Mouse (Mus musculus): ENCODE data around the gene Psmb11. TPM values are rescaled to one million over a fixed set of nuclear protein-coding genes. Genes with fewer than 3 reads are reported as not detected.

The Psmb11 gene
- polyA plus RNA-seq, 1 experiment from 2014 or later, result not detected

DNA sequence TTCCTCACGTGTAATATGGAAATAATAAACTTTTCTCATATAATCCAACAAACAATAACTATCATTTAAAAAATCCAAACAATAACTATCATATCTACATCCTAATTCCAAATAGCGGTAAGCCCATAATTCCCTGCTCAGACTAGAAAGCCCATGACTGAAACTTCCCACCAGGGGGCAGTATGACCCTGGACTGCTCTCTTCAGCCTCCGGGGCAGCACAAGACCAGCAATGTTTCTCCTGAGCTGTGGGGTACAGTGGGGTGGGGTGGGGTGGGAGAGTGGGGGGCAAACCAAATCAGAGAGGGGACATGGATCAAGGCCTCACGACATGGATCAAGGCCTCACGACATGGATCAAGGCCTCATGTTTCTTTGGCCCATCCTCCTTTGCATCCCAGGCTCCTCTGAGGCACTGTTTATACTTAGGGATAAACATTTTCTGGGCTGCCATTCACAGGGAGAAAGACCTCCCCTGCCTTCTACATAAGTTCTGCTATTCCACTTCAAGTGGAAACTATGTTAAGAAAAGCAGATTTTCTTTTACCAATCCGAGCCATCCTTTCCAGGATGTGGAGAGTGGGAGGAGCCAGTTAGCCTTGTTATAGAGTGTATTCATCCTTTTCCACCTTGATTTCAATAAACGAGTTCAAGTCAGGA is 37.4 kb upstream of the Psmb11 start:
- WGBS, result 28% methylated on average over 7 of the region's 7 CpGs
- H3K36me3 ChIP-seq (ENCODE audit: control insufficient read depth, insufficient read depth), result peaks cover 3% of the 10 kb centered on the region; the same call in 1 of the 2 replicates
- no peak overlapping the region for H3K4me2 ChIP-seq (replicated peaks; ENCODE audit: low read depth)
- H3K4me1 ChIP-seq (replicated peaks; ENCODE audit: control insufficient read depth, insufficient read depth, low read length), result no peaks in the 10 kb centered on the region
- H3K27ac ChIP-seq (ENCODE audit: low read depth, low read length), result peak overlapping the region; percentile 41; the same call in 1 of the 2 replicates
- peak; percentile 84 for TF ChIP-seq CTCF (IDR thresholded peaks at IDR 0.05; ENCODE audit: low read depth)
- no peaks in the 10 kb centered on the region for H3K9me3 ChIP-seq (ENCODE audit: control insufficient read depth)
- H3K4me3 ChIP-seq (ENCODE audit: low read depth, low read length), result no peak overlapping the region
- ATAC-seq, result peak; percentile 17; the same call in 1 of the 2 replicates
- no peak overlapping the region for H3K9ac ChIP-seq (ENCODE audit: low read depth, low read length)
- no peaks in the 10 kb centered on the region for H3K27me3 ChIP-seq (replicated peaks; ENCODE audit: control insufficient read depth, insufficient read depth, low read length)

DNA sequence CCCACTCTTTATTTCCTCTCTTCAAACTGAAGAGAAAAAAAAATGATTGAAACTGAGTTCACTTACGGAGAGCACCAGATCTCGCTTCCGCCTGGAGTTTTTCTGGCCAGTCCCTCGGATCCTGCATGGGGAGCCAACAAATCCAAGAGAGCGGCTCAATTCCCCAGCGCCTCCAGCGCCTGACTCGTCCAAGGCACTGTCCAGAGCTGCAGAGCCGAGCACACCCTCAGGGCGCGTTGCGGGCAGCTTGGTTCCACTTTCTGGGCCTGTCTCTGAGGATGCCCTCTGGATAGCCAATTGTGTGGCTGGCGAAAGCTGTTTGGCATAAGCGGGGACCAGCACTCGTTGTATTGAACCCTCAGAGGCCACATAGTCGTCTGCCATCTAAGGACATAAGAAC is 30.2 kb upstream of the Psmb11 start:
- 92% methylated on average over 16 of the region's 16 CpGs for WGBS
- ATAC-seq, result no peak
- H3K4me3 ChIP-seq (ENCODE audit: low read depth, low read length), result no peak overlapping the region

DNA sequence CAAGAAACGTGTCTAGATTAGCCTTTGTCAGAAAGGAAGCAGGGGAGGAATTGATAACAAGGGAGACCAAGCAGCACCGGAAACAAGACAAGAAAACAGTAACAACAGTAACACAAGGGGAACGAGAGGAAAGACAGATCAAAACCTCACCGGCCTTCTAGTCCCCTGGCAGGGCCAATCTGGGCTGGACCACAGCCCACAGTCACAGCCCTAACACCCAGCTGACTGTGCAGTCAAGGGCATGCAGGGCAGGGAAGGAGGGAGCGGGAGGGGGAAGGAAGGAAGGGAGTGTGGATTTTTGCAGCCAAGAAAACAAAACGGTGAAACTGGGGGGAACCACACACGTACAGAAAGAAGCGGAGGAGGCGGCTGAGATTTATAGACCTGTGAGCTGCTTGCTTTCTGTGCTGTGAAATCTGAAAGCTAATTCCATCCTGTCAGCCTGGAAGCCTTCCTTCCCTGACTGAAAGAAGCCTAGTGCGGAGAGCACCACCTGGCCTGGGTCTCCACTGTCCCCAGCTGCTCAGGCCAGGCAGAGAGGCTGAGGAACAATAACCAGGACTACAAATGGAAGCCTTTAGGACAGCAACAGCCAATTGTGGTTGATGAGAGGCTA is 28.8 kb upstream of the Psmb11 start:
- Histone ChIP-seq H3K9ac (ENCODE audit: low read depth, low read length) (no peak overlapping the region), H3K27me3 (replicated peaks; ENCODE audit: control insufficient read depth, insufficient read depth, low read length) (no peaks in the 10 kb centered on the region), H3K4me3 (ENCODE audit: low read depth, low read length) (no peak overlapping the region), H3K4me1 (replicated peaks; ENCODE audit: control insufficient read depth, insufficient read depth, low read length) (no peaks in the 10 kb centered on the region), H3K27ac (ENCODE audit: low read depth, low read length) (no peak overlapping the region), H3K4me2 (replicated peaks; ENCODE audit: low read depth) (no peak overlapping the region), H3K36me3 (ENCODE audit: control insufficient read depth, insufficient read depth) (peaks cover 20% of the 10 kb centered on the region), H3K9me3 (ENCODE audit: control insufficient read depth) (no peaks in the 10 kb centered on the region)
- no peak for TF ChIP-seq CTCF (IDR thresholded peaks at IDR 0.05; ENCODE audit: low read depth)
- ATAC-seq, result no peak
- 61% methylated on average over 10 of the region's 10 CpGs for WGBS

More for the DNA sequence above, 30.2 kb upstream of the Psmb11 start:
- H3K4me2 ChIP-seq (replicated peaks; ENCODE audit: low read depth), result no peak overlapping the region
- no peak overlapping the region for H3K9ac ChIP-seq (ENCODE audit: low read depth, low read length)
- H3K27ac ChIP-seq (ENCODE audit: low read depth, low read length), result no peak overlapping the region
- no peaks in the 10 kb centered on the region for H3K27me3 ChIP-seq (replicated peaks; ENCODE audit: control insufficient read depth, insufficient read depth, low read length)
- TF ChIP-seq CTCF (IDR thresholded peaks at IDR 0.05; ENCODE audit: low read depth), result no peak
- no peaks in the 10 kb centered on the region for H3K4me1 ChIP-seq (replicated peaks; ENCODE audit: control insufficient read depth, insufficient read depth, low read length)
- H3K36me3 ChIP-seq (ENCODE audit: control insufficient read depth, insufficient read depth), result peaks cover 17% of the 10 kb centered on the region
- no peaks in the 10 kb centered on the region for H3K9me3 ChIP-seq (ENCODE audit: control insufficient read depth)

DNA sequence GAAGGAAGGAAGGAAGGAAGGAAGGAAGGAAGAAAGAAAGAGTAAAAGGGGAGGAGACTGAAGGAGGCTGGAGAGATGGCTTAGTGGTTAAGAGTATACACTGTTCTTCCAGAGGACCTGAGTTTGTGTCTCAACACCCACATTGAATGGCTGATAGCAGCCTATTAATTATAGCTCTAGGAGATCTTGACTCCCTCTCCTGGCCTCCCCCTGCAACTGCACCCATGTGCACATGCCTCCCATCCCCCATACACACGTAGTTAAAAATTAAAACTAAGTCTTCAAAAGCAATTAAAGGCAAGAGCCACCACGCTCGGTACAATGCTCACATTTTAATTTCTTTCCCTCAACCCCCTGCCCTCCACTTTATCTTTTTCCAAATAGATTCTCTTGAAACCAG is 27.2 kb upstream of the Psmb11 start:
- no peaks in the 10 kb centered on the region for H3K9me3 ChIP-seq (ENCODE audit: control insufficient read depth)
- ATAC-seq, result no peak
- WGBS, result 89% methylated on average over 3 of the region's 3 CpGs
- H3K36me3 ChIP-seq (ENCODE audit: control insufficient read depth, insufficient read depth), result peaks cover 20% of the 10 kb centered on the region
- H3K27me3 ChIP-seq (replicated peaks; ENCODE audit: control insufficient read depth, insufficient read depth, low read length), result no peaks in the 10 kb centered on the region
- H3K27ac ChIP-seq (ENCODE audit: low read depth, low read length), result no peak overlapping the region
- H3K4me1 ChIP-seq (replicated peaks; ENCODE audit: control insufficient read depth, insufficient read depth, low read length), result no peaks in the 10 kb centered on the region
- TF ChIP-seq CTCF (IDR thresholded peaks at IDR 0.05; ENCODE audit: low read depth), result peak; percentile 46
- no peak overlapping the region for H3K9ac ChIP-seq (ENCODE audit: low read depth, low read length)
- H3K4me3 ChIP-seq (ENCODE audit: low read depth, low read length), result no peak overlapping the region
- H3K4me2 ChIP-seq (replicated peaks; ENCODE audit: low read depth), result no peak overlapping the region

DNA sequence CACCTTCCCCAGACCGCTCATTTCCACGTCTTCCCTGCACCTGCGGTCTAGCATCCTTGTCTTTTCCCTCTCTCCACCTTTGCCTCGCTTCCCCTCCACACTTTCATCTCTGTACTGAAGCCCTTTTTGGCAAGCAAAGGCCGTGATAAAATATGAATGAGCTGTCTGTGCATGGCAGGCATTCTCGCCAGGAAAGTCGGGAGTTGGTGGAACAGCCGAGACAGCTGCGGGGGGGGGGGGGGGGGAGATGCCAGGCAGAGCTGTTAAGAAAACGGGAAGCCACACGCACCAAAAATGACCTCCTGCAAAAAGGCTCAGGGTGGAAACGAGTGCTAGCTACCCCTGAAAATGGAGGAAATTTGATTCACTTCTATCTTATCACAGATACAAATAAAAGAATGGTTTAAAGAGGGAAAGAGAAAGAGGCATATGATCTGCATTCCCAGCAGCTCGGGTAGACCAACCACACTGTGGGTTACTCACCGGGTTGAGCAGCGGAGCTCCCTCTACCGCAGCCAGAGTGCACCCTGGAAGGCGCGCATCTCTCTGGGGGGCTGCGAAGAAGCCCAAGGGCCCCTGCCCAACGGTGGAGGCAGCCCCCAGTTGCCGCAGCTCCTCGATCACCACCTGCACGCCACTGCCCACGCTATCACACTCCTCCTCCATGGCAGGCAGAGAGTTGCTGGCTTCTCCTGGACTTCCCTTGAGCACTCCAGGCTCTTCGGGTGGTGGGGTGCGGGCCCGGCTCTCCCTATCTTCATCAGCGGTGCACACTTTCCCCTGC is 26.4 kb upstream of the Psmb11 start:
- H3K4me1 ChIP-seq (replicated peaks; ENCODE audit: control insufficient read depth, insufficient read depth, low read length), result no peaks in the 10 kb centered on the region
- H3K4me2 ChIP-seq (replicated peaks; ENCODE audit: low read depth), result no peak overlapping the region
- ATAC-seq, result no peak
- H3K36me3 ChIP-seq (ENCODE audit: control insufficient read depth, insufficient read depth), result peaks cover 20% of the 10 kb centered on the region
- no peaks in the 10 kb centered on the region for H3K27me3 ChIP-seq (replicated peaks; ENCODE audit: control insufficient read depth, insufficient read depth, low read length)
- no peak overlapping the region for H3K9ac ChIP-seq (ENCODE audit: low read depth, low read length)
- no peak for TF ChIP-seq CTCF (IDR thresholded peaks at IDR 0.05; ENCODE audit: low read depth)
- H3K9me3 ChIP-seq (ENCODE audit: control insufficient read depth), result no peaks in the 10 kb centered on the region
- H3K27ac ChIP-seq (ENCODE audit: low read depth, low read length), result no peak overlapping the region
- H3K4me3 ChIP-seq (ENCODE audit: low read depth, low read length), result no peak overlapping the region
- WGBS, result 78% methylated on average over 28 of the region's 28 CpGs

DNA sequence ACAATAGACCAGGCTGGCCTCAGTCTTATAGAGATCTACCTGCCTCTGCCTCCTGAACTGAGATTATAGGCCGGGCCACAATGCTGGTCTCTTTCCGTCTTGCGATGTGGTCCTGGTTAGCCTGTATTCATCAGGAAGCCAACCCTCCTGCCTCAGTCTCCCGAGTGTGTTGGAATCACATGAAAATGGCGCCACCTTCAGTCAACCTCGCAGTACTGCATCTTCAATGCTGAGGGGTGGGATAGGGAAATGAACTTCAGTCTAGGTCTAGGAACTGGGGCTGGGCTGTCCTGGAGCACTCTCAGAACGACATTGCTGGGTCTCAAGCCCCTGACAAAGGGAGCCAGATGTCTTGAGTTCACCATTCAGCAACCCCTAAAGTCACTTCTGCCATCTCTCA is 24.1 kb upstream of the Psmb11 start:
- no peak for ATAC-seq
- no peak overlapping the region for H3K9ac ChIP-seq (ENCODE audit: low read depth, low read length)
- H3K36me3 ChIP-seq (ENCODE audit: control insufficient read depth, insufficient read depth), result peaks cover 13% of the 10 kb centered on the region
- no peak overlapping the region for H3K27ac ChIP-seq (ENCODE audit: low read depth, low read length)
- no peaks in the 10 kb centered on the region for H3K4me1 ChIP-seq (replicated peaks; ENCODE audit: control insufficient read depth, insufficient read depth, low read length)
- no peaks in the 10 kb centered on the region for H3K27me3 ChIP-seq (replicated peaks; ENCODE audit: control insufficient read depth, insufficient read depth, low read length)
- H3K9me3 ChIP-seq (ENCODE audit: control insufficient read depth), result no peaks in the 10 kb centered on the region
- no peak overlapping the region for H3K4me2 ChIP-seq (replicated peaks; ENCODE audit: low read depth)
- 78% methylated on average over 7 of the region's 7 CpGs for WGBS
- no peak overlapping the region for H3K4me3 ChIP-seq (ENCODE audit: low read depth, low read length)
- TF ChIP-seq CTCF (IDR thresholded peaks at IDR 0.05; ENCODE audit: low read depth), result peak; percentile 70

All from intestine, postnatal 0 days (tissue).